Mouse (Mus musculus) left cerebral cortex, postnatal 4 days (tissue): Measurements from ENCODE around the gene Psmd14. TPM values are rescaled to one million over a fixed set of nuclear protein-coding genes. Genes with fewer than 3 reads are reported as not detected.
A peak's percentile ranks its signal among the peaks of the same experiment; 100 is the strongest.

Source experiments
- DNase-seq: peaks from one replicate; pipeline ENCODE4 v3.0.0-alpha.2; 2022
- intact Hi-C: fragments of 180-260 bp; cut with DNase I; formaldehyde crosslinking; loops from one replicate; pipeline ENCODE4 v1.15.1; 2025
- microRNA-seq: library from miRNA; unstranded; fragments of <30 nt; microRNA quantifications from one replicate; pipeline ENCODE4 v1.2.0, GENCODE M21; 2022
- total RNA-seq, 2 experiments: library from RNA; stranded (reverse); gene quantifications; 2 replicates each; pipeline ENCODE4 v1.2.3; 2021

The Psmd14 gene
- total RNA-seq, 2 experiments from 2014 or later: 136 to 146 TPM

- no peak for DNase-seq
- intact Hi-C loops: loop anchor here (5.0 to 10.0 kb wide), 2 partner anchors 154 to 474 kb away; no protein-coding TSS in a partner anchor
Observed at GRCm38 (mm10) chr2:61811163-61811506, 99.6 kb downstream of the Psmd14 start.

- intact Hi-C loops: loop anchor here (5.0 to 10.0 kb wide), 2 partner anchors 154 to 473 kb away; no protein-coding TSS in a partner anchor
- DNase-seq: peak; percentile 39
Observed at GRCm38 (mm10) chr2:61811507-61812421, 100.3 kb downstream of the Psmd14 start.

- DNase-seq: no peak
- intact Hi-C loops: loop anchor here (5.0 to 10.0 kb wide), 2 partner anchors 155 to 472 kb away; no protein-coding TSS in a partner anchor
Observed at GRCm38 (mm10) chr2:61812536-61812935, 101.0 kb downstream of the Psmd14 start.

- intact Hi-C loops: loop anchor here (5.0 to 10.0 kb wide), 2 partner anchors 156 to 472 kb away; no protein-coding TSS in a partner anchor
- DNase-seq: no peak
Observed at GRCm38 (mm10) chr2:61813106-61813505, 101.6 kb downstream of the Psmd14 start.

GRCm38 (mm10) chr2:61813521-61813920 lies 102.0 kb downstream of the Psmd14 start:
- no peak for DNase-seq
- intact Hi-C loops: loop anchor here (5.0 to 10.0 kb wide), 2 partner anchors 156 to 471 kb away; no protein-coding TSS in a partner anchor

GRCm38 (mm10) chr2:61814548-61815473 lies 103.3 kb downstream of the Psmd14 start:
- peak; percentile 58 for DNase-seq
- intact Hi-C loops: loop anchor here (5.0 to 10.0 kb wide), 5 partner anchors 152 to 817 kb away; no protein-coding TSS in a partner anchor

GRCm38 (mm10) chr2:61815583-61816313 lies 104.3 kb downstream of the Psmd14 start:
- intact Hi-C loops: loop anchor here (5.0 to 10.0 kb wide), 4 partner anchors 152 to 817 kb away; no protein-coding TSS in a partner anchor
- DNase-seq: peak; percentile 51

GRCm38 (mm10) chr2:61818197-61818596 lies 106.7 kb downstream of the Psmd14 start:
- intact Hi-C loops: loop anchor here (5.0 to 10.0 kb wide), 4 partner anchors 149 to 814 kb away; no protein-coding TSS in a partner anchor
- no peak for DNase-seq

GRCm38 (mm10) chr2:61820203-61820602 lies 108.7 kb downstream of the Psmd14 start:
- intact Hi-C loops: no loop called here
- DNase-seq: no peak

- DNase-seq: no peak
- intact Hi-C loops: no loop called here
Observed at GRCm38 (mm10) chr2:61823426-61824140, 112.1 kb downstream of the Psmd14 start.

- DNase-seq: peak; percentile 3
- intact Hi-C loops: no loop called here
Observed at GRCm38 (mm10) chr2:61837243-61837806, 125.8 kb downstream of the Psmd14 start.

Small RNAs within 50 kb of the gene (microRNA-seq; reads per million reads assigned to microRNA genes)
- gene Gm22403: not detected

Other genes starting within 250 kb of the Psmd14 start
- 10 to 100 TPM; 21.0 to 23.4 TPM for gene Tank, start 133.1 kb upstream of the Psmd14 start, total RNA-seq
- 100 to 1,000 TPM; 129 to 131 TPM for gene Tbr1, start 91.2 kb downstream of the Psmd14 start, total RNA-seq